Mouse (Mus musculus) limb, embryonic 15.5 days (tissue): ENCODE measurements around the gene Gm5565. TPM values are rescaled to one million over a fixed set of nuclear protein-coding genes. Genes with fewer than 3 reads are reported as not detected.
"Not testable (repeated sequence)": the region's sequence is repeated elsewhere in the genome, so short reads cannot be mapped to it uniquely, and the experiment has no call there.

Experiments used
- ATAC-seq: fragments of 200-750 bp; cut with Nextera tagmentation; 2 replicates; pipeline ENCODE4 v1.8.0; 2017; ENCODE audit warnings: low read depth, moderate TSS enrichment; ENCODE audit not compliant: insufficient number of reproducible peaks, low FRiP score, low TSS enrichment
- H3K27ac ChIP-seq: fragments of 300-500 bp; sonication (generic); 2 replicates; pipeline ENCODE4 v1.5.1; 2015; ENCODE audit warnings: moderate library complexity, mild to moderate bottlenecking, inconsistent platforms
- H3K27me3 ChIP-seq: fragments of 300-500 bp; sonication (generic); 2 replicates; pipeline ENCODE4 v1.6.1; 2015; ENCODE audit warnings: inconsistent platforms
- H3K36me3 ChIP-seq: fragments of 300-500 bp; sonication (generic); 2 replicates; pipeline ENCODE4 v1.6.1; 2015; ENCODE audit warnings: inconsistent platforms
- H3K4me1 ChIP-seq: fragments of 300-500 bp; sonication (generic); 2 replicates; pipeline ENCODE4 v1.6.1; 2015; ENCODE audit warnings: inconsistent platforms
- H3K4me2 ChIP-seq: fragments of 300-500 bp; sonication (generic); 2 replicates; pipeline ENCODE4 v1.6.1; 2015; ENCODE audit warnings: mild to moderate bottlenecking, inconsistent platforms
- H3K4me3 ChIP-seq: fragments of 300-500 bp; sonication (generic); 2 replicates; pipeline ENCODE4 v1.5.1; 2015; ENCODE audit warnings: mild to moderate bottlenecking, inconsistent platforms
- H3K9ac ChIP-seq: fragments of 300-500 bp; sonication (generic); 2 replicates; pipeline ENCODE4 v1.6.1; 2015; ENCODE audit warnings: inconsistent platforms
- H3K9me3 ChIP-seq: fragments of 300-500 bp; sonication (generic); 2 replicates; pipeline ENCODE4 v1.6.1; 2016; ENCODE audit warnings: inconsistent platforms
- WGBS: fragments of 180-500 bp; shearing (Covaris S2); methylation state at CpG from one replicate; pipeline ENCODE4 v1.1.7; 2015; 5-methylcytosine and 5-hydroxymethylcytosine counted together
- polyA plus RNA-seq: library from polyadenylated mRNA; unstranded; fragments of >200 nt; fragmentation: Nextera tagmentation; extraction: Ambion mirVana; gene quantifications from 2 replicates; pipeline ENCODE4 v1.2.1, GENCODE M21; 2015

Gm5565 gene
- polyA plus RNA-seq = not detected in 2 replicates

GRCm38 (mm10) chr5:146160439-146160838 lies at the start of gene Gm5565:
Gene Gm5565 (minus strand): TSS chr5:146160539.
- not testable (repeated sequence) for H3K4me3 ChIP-seq, H3K4me2 ChIP-seq, ATAC-seq, H3K9me3 ChIP-seq, H3K4me1 ChIP-seq, H3K36me3 ChIP-seq, H3K9ac ChIP-seq, H3K27ac ChIP-seq, H3K27me3 ChIP-seq
- 95% methylated on average over 3 of the region's 3 CpGs for WGBS

GRCm38 (mm10) chr5:146205537-146205936 lies 45.2 kb upstream of the Gm5565 start:
- no peak for ATAC-seq
- H3K27ac ChIP-seq = no peak overlapping the region
- H3K36me3 ChIP-seq = peaks cover 85% of the 10 kb centered on the region
- H3K4me3 ChIP-seq = no peak overlapping the region
- WGBS = 92% methylated on average over 5 of the region's 5 CpGs
- no peak overlapping the region for H3K9ac ChIP-seq
- no peaks in the 10 kb centered on the region for H3K27me3 ChIP-seq
- H3K4me1 ChIP-seq = no peaks in the 10 kb centered on the region
- no peak overlapping the region for H3K4me2 ChIP-seq
- H3K9me3 ChIP-seq = no peaks in the 10 kb centered on the region

- H3K27me3 ChIP-seq = no peaks in the 10 kb centered on the region
- no peaks in the 10 kb centered on the region for H3K4me1 ChIP-seq
- ATAC-seq = no peak
- 84% methylated on average over 2 of the region's 2 CpGs for WGBS
- H3K36me3 ChIP-seq = peaks cover 73% of the 10 kb centered on the region
- no peak overlapping the region for H3K4me2 ChIP-seq
- H3K9me3 ChIP-seq = no peaks in the 10 kb centered on the region
- H3K9ac ChIP-seq = no peak overlapping the region
- no peak overlapping the region for H3K27ac ChIP-seq
- H3K4me3 ChIP-seq = no peak overlapping the region
Observed at GRCm38 (mm10) chr5:146203921-146204320, 43.6 kb upstream of the Gm5565 start.

GRCm38 (mm10) chr5:146200580-146200979 lies 40.2 kb upstream of the Gm5565 start:
- Histone ChIP-seq H3K27me3 (no peaks in the 10 kb centered on the region), H3K36me3 (peaks cover 40% of the 10 kb centered on the region), H3K9ac (no peak overlapping the region), H3K4me3 (no peak overlapping the region), H3K27ac (no peak overlapping the region), H3K4me2 (no peak overlapping the region), H3K9me3 (no peaks in the 10 kb centered on the region), H3K4me1 (no peaks in the 10 kb centered on the region)
- WGBS = 95% methylated on average over 6 of the region's 6 CpGs
- no peak for ATAC-seq

DNA sequence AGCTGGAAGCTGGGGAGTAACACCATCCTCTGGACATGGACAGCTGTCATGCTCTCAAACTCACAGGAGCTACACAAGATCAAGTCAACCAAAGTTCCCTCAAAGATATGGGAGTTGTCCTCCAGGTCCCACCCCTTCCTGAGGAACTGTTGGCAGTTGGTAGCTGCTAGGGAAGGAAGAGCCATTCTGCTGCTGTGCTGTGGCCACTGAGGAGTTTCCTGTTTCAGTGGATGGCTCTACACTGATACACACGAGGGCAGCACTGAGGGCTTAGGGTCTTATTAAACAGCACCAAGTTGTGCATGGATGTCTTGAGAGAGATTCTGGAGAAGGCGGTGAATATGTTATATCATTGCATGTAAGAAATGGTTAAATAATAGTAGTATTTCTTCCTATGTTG lies 39.2 kb upstream of the Gm5565 start:
- Histone ChIP-seq H3K36me3 (peaks cover 30% of the 10 kb centered on the region), H3K4me1 (no peaks in the 10 kb centered on the region), H3K4me2 (no peak overlapping the region), H3K9me3 (no peaks in the 10 kb centered on the region), H3K9ac (no peak overlapping the region), H3K4me3 (no peak overlapping the region), H3K27ac (no peak overlapping the region), H3K27me3 (no peaks in the 10 kb centered on the region)
- ATAC-seq = no peak
- 83% methylated on average over 2 of the region's 2 CpGs for WGBS

DNA sequence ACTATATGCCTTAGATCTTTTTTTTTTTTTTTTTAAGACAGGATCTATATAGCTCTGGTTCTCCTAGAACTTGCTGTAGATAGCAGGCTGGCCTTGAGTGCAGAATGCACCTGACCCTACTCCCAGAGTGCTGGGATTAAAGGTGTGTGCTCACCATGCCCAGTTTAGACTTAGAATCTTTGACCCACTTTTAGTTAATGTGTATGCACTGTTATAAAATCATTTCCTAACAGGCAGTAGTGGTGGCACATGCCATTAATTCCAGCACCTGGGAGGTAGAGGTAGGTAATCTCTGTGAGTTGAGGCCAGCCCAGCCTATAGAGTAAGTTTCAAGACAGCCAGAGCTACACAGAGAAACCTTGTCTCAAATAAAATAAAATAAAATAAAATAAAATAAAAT lies 38.7 kb upstream of the Gm5565 start:
- H3K27me3 ChIP-seq = no peaks in the 10 kb centered on the region
- no peak overlapping the region for H3K27ac ChIP-seq
- H3K4me2 ChIP-seq = no peak overlapping the region
- no peak overlapping the region for H3K9ac ChIP-seq
- no peaks in the 10 kb centered on the region for H3K4me1 ChIP-seq
- ATAC-seq = no peak
- no peaks in the 10 kb centered on the region for H3K9me3 ChIP-seq
- H3K36me3 ChIP-seq = peaks cover 25% of the 10 kb centered on the region
- H3K4me3 ChIP-seq = no peak overlapping the region

DNA sequence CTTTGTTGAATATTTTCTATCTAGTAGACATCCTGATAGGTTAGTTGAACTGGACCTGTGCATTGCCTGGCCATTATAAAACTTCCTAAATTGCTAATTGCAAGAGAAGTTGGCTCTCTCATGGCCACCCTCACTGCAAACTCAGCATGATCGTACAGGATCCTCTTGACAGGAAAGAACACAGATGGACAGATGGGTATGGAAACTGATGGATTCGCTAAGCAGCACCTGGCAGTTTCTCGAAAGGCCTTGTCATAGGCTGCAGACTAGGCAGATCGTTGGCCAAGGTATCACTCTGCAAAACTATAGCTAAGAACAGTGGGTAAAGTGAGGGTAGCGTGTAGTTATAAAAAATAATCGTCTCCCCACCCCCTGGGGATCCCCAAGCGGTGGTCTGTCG lies 33.0 kb upstream of the Gm5565 start:
- Histone ChIP-seq H3K36me3 (no peaks in the 10 kb centered on the region), H3K9ac (no peak overlapping the region), H3K4me1 (no peaks in the 10 kb centered on the region), H3K9me3 (no peaks in the 10 kb centered on the region), H3K27ac (no peak overlapping the region), H3K4me2 (no peak overlapping the region), H3K27me3 (no peaks in the 10 kb centered on the region), H3K4me3 (no peak overlapping the region)
- 79% methylated on average over 8 of the region's 8 CpGs for WGBS
- no peak for ATAC-seq

- no peak overlapping the region for H3K4me3 ChIP-seq
- H3K27ac ChIP-seq = no peak overlapping the region
- H3K4me2 ChIP-seq = no peak overlapping the region
- H3K9ac ChIP-seq = no peak overlapping the region
- H3K36me3 ChIP-seq = no peaks in the 10 kb centered on the region
- no peaks in the 10 kb centered on the region for H3K27me3 ChIP-seq
- WGBS = 60% methylated on average over 3 of the region's 3 CpGs
- H3K9me3 ChIP-seq = no peaks in the 10 kb centered on the region
- no peaks in the 10 kb centered on the region for H3K4me1 ChIP-seq
- ATAC-seq = no peak
Observed at GRCm38 (mm10) chr5:146190501-146191269, 30.3 kb upstream of the Gm5565 start.

DNA sequence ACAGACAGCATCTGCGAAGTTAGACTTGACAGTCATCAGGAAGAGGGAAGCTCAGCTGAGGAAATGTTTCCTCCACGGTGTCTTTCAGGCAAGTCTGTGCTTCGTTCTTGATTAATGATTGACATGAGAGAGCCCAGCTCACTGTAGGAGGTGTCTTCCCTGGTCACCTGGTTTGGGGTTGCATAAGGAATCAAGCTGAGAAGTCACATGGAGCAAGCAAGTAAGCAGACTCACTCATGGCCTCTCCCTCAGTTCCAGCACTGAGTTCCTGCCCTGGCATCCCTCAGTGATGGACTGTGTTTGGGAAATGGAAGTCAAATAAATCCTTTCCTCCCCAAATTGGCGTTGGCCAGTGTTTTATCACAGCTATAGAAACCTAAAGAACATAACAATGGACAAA lies 29.8 kb upstream of the Gm5565 start:
- H3K27me3 ChIP-seq = no peaks in the 10 kb centered on the region
- H3K9me3 ChIP-seq = no peaks in the 10 kb centered on the region
- no peak overlapping the region for H3K4me2 ChIP-seq
- no peak overlapping the region for H3K27ac ChIP-seq
- 63% methylated on average over 4 of the region's 4 CpGs for WGBS
- no peak overlapping the region for H3K4me3 ChIP-seq
- H3K9ac ChIP-seq = no peak overlapping the region
- no peaks in the 10 kb centered on the region for H3K36me3 ChIP-seq
- no peak for ATAC-seq
- no peaks in the 10 kb centered on the region for H3K4me1 ChIP-seq

GRCm38 (mm10) chr5:146188712-146189111 lies 28.4 kb upstream of the Gm5565 start:
- no peak for ATAC-seq
- no peak overlapping the region for H3K4me3 ChIP-seq
- H3K4me1 ChIP-seq = no peaks in the 10 kb centered on the region
- no peaks in the 10 kb centered on the region for H3K27me3 ChIP-seq
- no peak overlapping the region for H3K27ac ChIP-seq
- no peak overlapping the region for H3K4me2 ChIP-seq
- 90% methylated on average over 7 of the region's 7 CpGs for WGBS
- no peaks in the 10 kb centered on the region for H3K9me3 ChIP-seq
- no peaks in the 10 kb centered on the region for H3K36me3 ChIP-seq
- no peak overlapping the region for H3K9ac ChIP-seq

- Histone ChIP-seq H3K9me3 (no peaks in the 10 kb centered on the region), H3K4me2 (no peak overlapping the region), H3K36me3 (no peaks in the 10 kb centered on the region), H3K27ac (no peak overlapping the region), H3K27me3 (no peaks in the 10 kb centered on the region), H3K4me3 (no peak overlapping the region), H3K9ac (no peak overlapping the region), H3K4me1 (no peaks in the 10 kb centered on the region)
- 93% methylated on average over 1 of the region's 1 CpGs for WGBS
- no peak for ATAC-seq
Observed at GRCm38 (mm10) chr5:146188144-146188543, 27.8 kb upstream of the Gm5565 start.

DNA sequence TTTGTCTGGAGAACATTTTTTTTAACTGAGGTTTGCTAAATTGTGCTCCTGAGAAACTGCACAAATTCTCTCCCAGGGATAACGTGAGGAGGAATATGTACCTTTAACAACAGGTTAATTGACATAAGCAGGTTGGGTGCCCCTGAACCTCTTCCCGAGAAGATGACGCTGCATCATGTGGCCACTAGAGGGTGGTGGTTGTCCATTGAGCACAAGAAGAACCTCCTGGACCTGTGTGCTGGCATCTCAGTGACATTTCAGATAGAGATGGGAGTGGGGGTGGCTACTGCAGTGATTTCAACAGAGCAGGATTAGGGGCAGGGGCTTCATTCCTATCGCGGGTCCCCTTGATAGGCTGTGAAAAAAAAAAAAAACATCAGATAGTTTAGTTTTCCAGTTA lies 27.1 kb upstream of the Gm5565 start:
- H3K9me3 ChIP-seq, H3K4me2 ChIP-seq, H3K36me3 ChIP-seq, H3K4me1 ChIP-seq, ATAC-seq, H3K27me3 ChIP-seq, H3K9ac ChIP-seq, H3K4me3 ChIP-seq, H3K27ac ChIP-seq: not testable (repeated sequence)
- WGBS = 28% methylated on average over 5 of the region's 5 CpGs

DNA sequence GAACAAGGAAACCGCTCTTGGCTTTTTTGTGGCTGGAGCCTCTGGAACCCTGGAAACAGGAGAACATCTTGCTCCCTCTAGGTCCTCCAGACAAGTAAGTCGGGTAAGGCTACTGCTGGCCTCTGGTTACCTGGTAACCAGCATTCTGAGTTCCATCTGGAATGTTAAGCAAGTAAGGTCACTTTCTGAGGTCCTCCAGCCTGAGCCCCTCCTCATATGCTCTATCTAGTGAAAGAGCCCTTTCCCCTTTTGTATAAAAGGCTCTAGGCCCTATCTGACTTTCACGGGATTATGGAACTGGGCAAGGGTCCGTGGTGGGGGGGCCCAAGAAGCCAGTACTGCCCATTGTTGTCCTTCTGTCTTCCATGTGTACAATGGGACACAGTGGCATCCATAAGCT lies 24.9 kb upstream of the Gm5565 start, which contains the start of gene 1700001J03Rik:
Gene 1700001J03Rik, minus strand, starts transcription at position 101 of the 400 bp plus-strand sequence.
- H3K27ac ChIP-seq, H3K4me3 ChIP-seq, H3K36me3 ChIP-seq, H3K4me2 ChIP-seq, H3K9me3 ChIP-seq, H3K27me3 ChIP-seq, ATAC-seq, H3K9ac ChIP-seq, H3K4me1 ChIP-seq: not testable (repeated sequence)
- WGBS = 73% methylated on average over 4 of the region's 4 CpGs
